Mouse (Mus musculus) midbrain, embryonic 10.5 days (tissue): ENCODE measurements around the gene Kcnk13. TPM values are rescaled to one million over a fixed set of nuclear protein-coding genes. Genes with fewer than 3 reads are reported as not detected.
A peak's percentile ranks its signal among the peaks of the same experiment; 100 is the strongest.

Experiments used
- DNase-seq: peaks from one replicate; pipeline ENCODE4 v3.0.0-alpha.2; 2017; ENCODE audit warnings: low spot score
- H3K27ac ChIP-seq: fragments of 300-500 bp; sonication (generic); replicated peaks from 2 replicates; pipeline ENCODE4 v1.5.1; 2016; ENCODE audit warnings: mild to moderate bottlenecking
- H3K27me3 ChIP-seq: fragments of 300-500 bp; sonication (generic); 2 replicates; pipeline ENCODE4 v1.6.1; 2016; ENCODE audit warnings: low read depth, mild to moderate bottlenecking; ENCODE audit not compliant: poor library complexity, severe bottlenecking
- H3K36me3 ChIP-seq: fragments of 300-500 bp; sonication (generic); 2 replicates; pipeline ENCODE4 v1.6.1; 2016; ENCODE audit warnings: mild to moderate bottlenecking, moderate library complexity
- H3K4me1 ChIP-seq: fragments of 300-500 bp; sonication (generic); 2 replicates; pipeline ENCODE4 v1.6.1; 2016
- H3K4me3 ChIP-seq: fragments of 300-500 bp; sonication (generic); 2 replicates; pipeline ENCODE4 v1.5.1; 2016; ENCODE audit warnings: mild to moderate bottlenecking, moderate library complexity
- H3K9me3 ChIP-seq: fragments of 300-500 bp; sonication (generic); replicated peaks from 2 replicates; pipeline ENCODE4 v1.6.1; 2016; ENCODE audit warnings: mild to moderate bottlenecking
- WGBS: fragments of 180-500 bp; shearing (Covaris S2); methylation state at CpG from one replicate; pipeline ENCODE4 v1.1.7; 2016; 5-methylcytosine and 5-hydroxymethylcytosine counted together
- polyA plus RNA-seq: library from polyadenylated mRNA; unstranded; fragments of >200 nt; fragmentation: Nextera tagmentation; extraction: Ambion mirVana; gene quantifications from 2 replicates; pipeline ENCODE4 v1.2.1, GENCODE M21; 2016

The Kcnk13 gene
- polyA plus RNA-seq, 1 experiment from 2014 or later = 0.09 TPM

- 90% methylated on average over 3 of the region's 3 CpGs for WGBS
Measured at GRCm38 (mm10) chr12:100001910-100002309, 37.6 kb downstream of the Kcnk13 start.

GRCm38 (mm10) chr12:100002914-100003587, 38.8 kb downstream of the Kcnk13 start:
- no peaks in the 10 kb centered on the region for H3K27me3 ChIP-seq
- H3K36me3 ChIP-seq = no peaks in the 10 kb centered on the region
- H3K27ac ChIP-seq = no peak overlapping the region
- 43% methylated on average over 8 of the region's 8 CpGs for WGBS
- no peak overlapping the region for H3K4me3 ChIP-seq
- H3K9me3 ChIP-seq = no peaks in the 10 kb centered on the region
- H3K4me1 ChIP-seq = no peaks in the 10 kb centered on the region
- no peak for DNase-seq

More at GRCm38 (mm10) chr12:100001910-100002309, 37.6 kb downstream of the Kcnk13 start:
- Histone ChIP-seq H3K36me3 (no peaks in the 10 kb centered on the region), H3K27me3 (no peaks in the 10 kb centered on the region), H3K9me3 (no peaks in the 10 kb centered on the region), H3K27ac (no peak overlapping the region), H3K4me3 (no peak overlapping the region), H3K4me1 (no peaks in the 10 kb centered on the region)
- DNase-seq = no peak

- 91% methylated on average over 5 of the region's 5 CpGs for WGBS
- peak; percentile 8 for DNase-seq
- H3K4me1 ChIP-seq = no peaks in the 10 kb centered on the region
- no peak overlapping the region for H3K4me3 ChIP-seq
- no peaks in the 10 kb centered on the region for H3K36me3 ChIP-seq
- no peak overlapping the region for H3K27ac ChIP-seq
- no peaks in the 10 kb centered on the region for H3K9me3 ChIP-seq
- no peaks in the 10 kb centered on the region for H3K27me3 ChIP-seq
Measured at GRCm38 (mm10) chr12:100005285-100005684, 41.0 kb downstream of the Kcnk13 start.

- Histone ChIP-seq H3K4me1 (no peaks in the 10 kb centered on the region), H3K27me3 (no peaks in the 10 kb centered on the region), H3K27ac (no peak overlapping the region), H3K36me3 (no peaks in the 10 kb centered on the region), H3K4me3 (no peak overlapping the region), H3K9me3 (no peaks in the 10 kb centered on the region)
- DNase-seq = no peak
- 84% methylated on average over 2 of the region's 2 CpGs for WGBS
Measured at GRCm38 (mm10) chr12:100006681-100007080, 42.4 kb downstream of the Kcnk13 start.

GRCm38 (mm10) chr12:100012839-100013238, 48.5 kb downstream of the Kcnk13 start:
- H3K9me3 ChIP-seq = no peaks in the 10 kb centered on the region
- DNase-seq = no peak
- H3K27me3 ChIP-seq = no peaks in the 10 kb centered on the region
- no peaks in the 10 kb centered on the region for H3K4me1 ChIP-seq
- no peak overlapping the region for H3K27ac ChIP-seq
- WGBS = 95% methylated on average over 3 of the region's 3 CpGs
- H3K4me3 ChIP-seq = no peak overlapping the region
- no peaks in the 10 kb centered on the region for H3K36me3 ChIP-seq

GRCm38 (mm10) chr12:100015146-100015545, 50.8 kb downstream of the Kcnk13 start:
- 91% methylated on average over 5 of the region's 5 CpGs for WGBS
- DNase-seq = no peak

GRCm38 (mm10) chr12:100017709-100018108, 53.4 kb downstream of the Kcnk13 start:
- Histone ChIP-seq H3K27ac (no peak overlapping the region), H3K4me3 (no peak overlapping the region), H3K4me1 (no peaks in the 10 kb centered on the region), H3K36me3 (no peaks in the 10 kb centered on the region), H3K27me3 (no peaks in the 10 kb centered on the region), H3K9me3 (no peaks in the 10 kb centered on the region)
- DNase-seq = no peak
- WGBS = 90% methylated on average over 6 of the region's 6 CpGs

More at GRCm38 (mm10) chr12:100015146-100015545, 50.8 kb downstream of the Kcnk13 start:
- Histone ChIP-seq H3K27me3 (no peaks in the 10 kb centered on the region), H3K4me1 (no peaks in the 10 kb centered on the region), H3K27ac (no peak overlapping the region), H3K9me3 (no peaks in the 10 kb centered on the region), H3K36me3 (no peaks in the 10 kb centered on the region), H3K4me3 (no peak overlapping the region)

- Histone ChIP-seq H3K27me3 (no peaks in the 10 kb centered on the region), H3K36me3 (no peaks in the 10 kb centered on the region), H3K27ac (no peak overlapping the region), H3K9me3 (no peaks in the 10 kb centered on the region), H3K4me1 (no peaks in the 10 kb centered on the region), H3K4me3 (no peak overlapping the region)
- WGBS = 87% methylated on average over 5 of the region's 5 CpGs
- DNase-seq = no peak
Measured at GRCm38 (mm10) chr12:100022490-100022889, 58.2 kb downstream of the Kcnk13 start.

- no peak for DNase-seq
- no peaks in the 10 kb centered on the region for H3K9me3 ChIP-seq
- WGBS = 89% methylated on average over 12 of the region's 12 CpGs
- H3K4me1 ChIP-seq = no peaks in the 10 kb centered on the region
- no peaks in the 10 kb centered on the region for H3K36me3 ChIP-seq
- no peak overlapping the region for H3K4me3 ChIP-seq
- no peak overlapping the region for H3K27ac ChIP-seq
- no peaks in the 10 kb centered on the region for H3K27me3 ChIP-seq
Measured at GRCm38 (mm10) chr12:100023821-100024365, 59.6 kb downstream of the Kcnk13 start.

GRCm38 (mm10) chr12:100025675-100026074, 61.4 kb downstream of the Kcnk13 start:
- no peaks in the 10 kb centered on the region for H3K27me3 ChIP-seq

GRCm38 (mm10) chr12:100026715-100027245, 62.5 kb downstream of the Kcnk13 start:
- H3K9me3 ChIP-seq = no peaks in the 10 kb centered on the region
- H3K4me3 ChIP-seq = no peak overlapping the region
- DNase-seq = no peak
- no peaks in the 10 kb centered on the region for H3K4me1 ChIP-seq
- H3K36me3 ChIP-seq = no peaks in the 10 kb centered on the region
- no peak overlapping the region for H3K27ac ChIP-seq
- H3K27me3 ChIP-seq = no peaks in the 10 kb centered on the region
- WGBS = 84% methylated on average over 7 of the region's 7 CpGs

More at GRCm38 (mm10) chr12:100025675-100026074, 61.4 kb downstream of the Kcnk13 start:
- Histone ChIP-seq H3K9me3 (no peaks in the 10 kb centered on the region), H3K4me1 (no peaks in the 10 kb centered on the region), H3K27ac (no peak overlapping the region), H3K4me3 (no peak overlapping the region), H3K36me3 (no peaks in the 10 kb centered on the region)
- no peak for DNase-seq
- WGBS = 80% methylated on average over 11 of the region's 11 CpGs

GRCm38 (mm10) chr12:100027281-100027680, 63.0 kb downstream of the Kcnk13 start:
- H3K9me3 ChIP-seq = no peaks in the 10 kb centered on the region
- H3K27me3 ChIP-seq = no peaks in the 10 kb centered on the region
- WGBS = 82% methylated on average over 7 of the region's 7 CpGs
- no peaks in the 10 kb centered on the region for H3K36me3 ChIP-seq
- no peak overlapping the region for H3K4me3 ChIP-seq
- H3K27ac ChIP-seq = no peak overlapping the region
- DNase-seq = no peak
- H3K4me1 ChIP-seq = no peaks in the 10 kb centered on the region

- Histone ChIP-seq H3K36me3 (no peaks in the 10 kb centered on the region), H3K9me3 (no peaks in the 10 kb centered on the region), H3K27ac (no peak overlapping the region), H3K4me3 (no peak overlapping the region), H3K27me3 (no peaks in the 10 kb centered on the region), H3K4me1 (no peaks in the 10 kb centered on the region)
- no peak for DNase-seq
- WGBS = 88% methylated on average over 5 of the region's 5 CpGs
Measured at GRCm38 (mm10) chr12:100031681-100032080, 67.4 kb downstream of the Kcnk13 start.
